Mouse (Mus musculus) liver, embryonic 13.5 days (tissue): ENCODE data around the gene Apln. TPM values are rescaled to one million over a fixed set of nuclear protein-coding genes. Genes with fewer than 3 reads are reported as not detected.

Experiments used
- ATAC-seq: fragments of 200-750 bp; cut with Nextera tagmentation; 2 replicates; pipeline ENCODE4 v1.8.0; 2017; ENCODE audit warnings: low read depth, mild to moderate bottlenecking, moderate number of reproducible peaks, moderate library complexity
- DNase-seq: peaks from one replicate; pipeline ENCODE4 v3.0.0; 2022
- H3K27ac ChIP-seq: fragments of 300-500 bp; sonication (generic); 2 replicates; pipeline ENCODE4 v1.5.1; 2015; ENCODE audit warnings: moderate library complexity, mild to moderate bottlenecking, inconsistent platforms
- H3K27me3 ChIP-seq: fragments of 300-500 bp; sonication (generic); 2 replicates; pipeline ENCODE4 v1.6.1; 2015; ENCODE audit warnings: mild to moderate bottlenecking, inconsistent platforms
- H3K36me3 ChIP-seq: fragments of 300-500 bp; sonication (generic); 2 replicates; pipeline ENCODE4 v1.6.1; 2015; ENCODE audit warnings: mild to moderate bottlenecking, inconsistent platforms
- H3K4me1 ChIP-seq: fragments of 300-500 bp; sonication (generic); replicated peaks from 2 replicates; pipeline ENCODE4 v1.6.1; 2015; ENCODE audit warnings: inconsistent platforms
- H3K4me2 ChIP-seq: fragments of 300-500 bp; sonication (generic); 2 replicates; pipeline ENCODE4 v1.6.1; 2015; ENCODE audit warnings: inconsistent platforms, mild to moderate bottlenecking, moderate library complexity
- H3K4me3 ChIP-seq: fragments of 300-500 bp; sonication (generic); replicated peaks from 2 replicates; pipeline ENCODE4 v1.5.1; 2015; ENCODE audit warnings: mild to moderate bottlenecking, inconsistent platforms
- H3K9ac ChIP-seq: fragments of 300-500 bp; sonication (generic); 2 replicates; pipeline ENCODE4 v1.6.1; 2015; ENCODE audit warnings: mild to moderate bottlenecking, inconsistent platforms
- H3K9me3 ChIP-seq: fragments of 300-500 bp; sonication (generic); replicated peaks from 2 replicates; pipeline ENCODE4 v1.6.1; 2016; ENCODE audit warnings: inconsistent platforms
- WGBS: fragments of 180-500 bp; shearing (Covaris S2); methylation state at CpG from one replicate; pipeline ENCODE4 v1.1.7; 2015; ENCODE audit not compliant: insufficient replicate concordance; 5-methylcytosine and 5-hydroxymethylcytosine counted together
- polyA plus RNA-seq: library from polyadenylated mRNA; unstranded; fragments of >200 nt; fragmentation: Nextera tagmentation; extraction: Ambion mirVana; gene quantifications from 2 replicates; pipeline ENCODE4 v1.2.1, GENCODE M21; 2015

Apln gene
- polyA plus RNA-seq: 0.10 and 0.13 TPM in 2 replicates

GRCm38 (mm10) chrX:48034144-48035113 lies at the start of gene Apln:
Gene Apln, minus strand, starts transcription at chrX:48034853.
- ATAC-seq (no peak), DNase-seq (no peak)
- Histone ChIP-seq H3K4me1 (no peaks in the 10 kb centered on the region), H3K27ac (no peak within 1 kb of the TSS), H3K9me3 (no peaks in the 10 kb centered on the region), H3K4me2 (peak within 1 kb of the TSS; percentile 55), H3K4me3 (peak within 1 kb of the TSS; percentile 42), H3K27me3 (peaks cover 61% of the 10 kb centered on the region), H3K9ac (no peak within 1 kb of the TSS), H3K36me3 (no peaks in the 10 kb centered on the region)
- 10% methylated on average over 68 of the region's 73 CpGs for whole genome bisulfite sequencing

DNA sequence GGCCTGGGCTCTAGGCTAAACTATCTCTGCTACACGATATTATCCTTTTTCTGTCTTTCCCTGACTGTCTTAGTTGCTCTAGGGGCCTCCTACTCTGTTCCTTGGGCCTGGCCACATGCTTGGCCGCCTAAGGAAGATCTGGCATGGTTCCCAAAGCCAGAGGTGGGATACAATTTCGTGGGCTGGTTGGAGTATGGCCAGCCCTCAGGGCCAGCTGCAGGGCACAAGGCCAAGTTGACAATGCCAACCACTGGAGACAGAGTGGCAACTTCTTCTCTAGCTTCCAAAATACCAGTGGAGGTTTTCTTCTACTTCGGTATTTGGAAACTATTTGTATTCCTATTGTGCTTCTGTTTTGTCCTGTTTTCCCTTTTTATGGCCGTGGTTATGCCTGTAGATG lies 47.7 kb upstream of the Apln start:
- Histone ChIP-seq H3K4me1 (no peaks in the 10 kb centered on the region), H3K4me3 (no peak overlapping the region), H3K4me2 (no peak overlapping the region), H3K27ac (no peak overlapping the region), H3K9me3 (no peaks in the 10 kb centered on the region), H3K9ac (no peak overlapping the region), H3K27me3 (no peaks in the 10 kb centered on the region), H3K36me3 (no peaks in the 10 kb centered on the region)
- ATAC-seq: no peak
- DNase-seq: no peak
- WGBS: 46% methylated on average over 5 of the region's 5 CpGs

GRCm38 (mm10) chrX:48076806-48077425 lies 42.3 kb upstream of the Apln start:
- ATAC-seq (no peak), DNase-seq (no peak)
- Histone ChIP-seq H3K4me3 (no peak overlapping the region), H3K27ac (no peak overlapping the region), H3K4me1 (no peaks in the 10 kb centered on the region), H3K9ac (no peak overlapping the region), H3K27me3 (0 out of 2 replicates have a peak, but pooled peaks cover 5% of the 10 kb centered on the region), H3K9me3 (no peaks in the 10 kb centered on the region), H3K36me3 (no peaks in the 10 kb centered on the region), H3K4me2 (no peak overlapping the region)
- 63% methylated on average over 4 of the region's 4 CpGs for WGBS

DNA sequence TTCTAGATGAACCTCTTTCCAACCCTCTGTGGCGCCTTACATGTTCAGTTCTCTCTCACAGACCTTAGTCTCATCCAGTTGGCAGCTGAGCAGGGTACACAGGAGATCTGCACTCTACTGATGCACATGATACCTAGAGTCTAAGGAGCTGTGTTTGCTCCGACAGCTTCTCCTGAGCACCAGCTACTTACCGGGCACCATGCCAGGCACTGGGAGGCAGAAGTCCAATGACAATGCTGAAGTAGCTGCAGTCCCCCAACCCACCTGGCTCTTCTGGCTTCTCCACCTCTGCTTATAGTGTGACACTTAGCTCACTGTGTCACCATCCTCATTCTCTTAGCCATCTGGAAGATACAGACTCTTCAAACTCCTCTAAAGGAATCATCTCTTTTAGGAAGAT lies 40.0 kb upstream of the Apln start:
- Histone ChIP-seq H3K4me3 (no peak overlapping the region), H3K9ac (no peak overlapping the region), H3K4me2 (no peak overlapping the region), H3K4me1 (no peaks in the 10 kb centered on the region), H3K36me3 (no peaks in the 10 kb centered on the region), H3K9me3 (no peaks in the 10 kb centered on the region), H3K27me3 (peaks cover 10% of the 10 kb centered on the region; the same call in 1 of the 2 replicates), H3K27ac (no peak overlapping the region)
- no peak for ATAC-seq
- no peak for DNase-seq
- 78% methylated on average over 3 of the region's 3 CpGs for WGBS

DNA sequence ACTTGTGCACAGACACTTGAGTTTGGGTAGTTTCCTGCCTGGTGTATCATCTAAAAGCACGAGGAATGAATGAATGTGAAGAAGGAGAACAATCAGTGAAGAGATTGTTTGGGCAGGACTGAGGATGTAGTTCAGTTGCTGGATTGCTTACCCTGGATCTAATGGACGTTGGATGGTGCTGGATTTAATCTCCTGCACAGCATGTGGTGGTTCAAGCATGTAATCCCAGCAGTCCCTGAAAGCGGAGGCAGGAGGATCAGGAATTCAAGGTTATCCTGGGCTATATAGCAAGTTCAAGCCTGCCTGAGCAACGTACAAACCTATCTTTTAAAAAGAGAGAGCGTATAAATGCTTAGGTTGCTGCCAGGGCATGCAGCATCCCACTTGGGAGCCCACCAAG lies 37.7 kb upstream of the Apln start:
- no peaks in the 10 kb centered on the region for H3K9me3 ChIP-seq
- H3K4me2 ChIP-seq: no peak overlapping the region
- no peak for DNase-seq
- H3K27ac ChIP-seq: no peak overlapping the region
- no peak overlapping the region for H3K9ac ChIP-seq
- ATAC-seq: no peak
- no peak overlapping the region for H3K4me3 ChIP-seq
- H3K27me3 ChIP-seq: peaks cover 10% of the 10 kb centered on the region; the same call in 1 of the 2 replicates
- WGBS: 23% methylated on average over 5 of the region's 5 CpGs
- no peaks in the 10 kb centered on the region for H3K36me3 ChIP-seq
- no peaks in the 10 kb centered on the region for H3K4me1 ChIP-seq

DNA sequence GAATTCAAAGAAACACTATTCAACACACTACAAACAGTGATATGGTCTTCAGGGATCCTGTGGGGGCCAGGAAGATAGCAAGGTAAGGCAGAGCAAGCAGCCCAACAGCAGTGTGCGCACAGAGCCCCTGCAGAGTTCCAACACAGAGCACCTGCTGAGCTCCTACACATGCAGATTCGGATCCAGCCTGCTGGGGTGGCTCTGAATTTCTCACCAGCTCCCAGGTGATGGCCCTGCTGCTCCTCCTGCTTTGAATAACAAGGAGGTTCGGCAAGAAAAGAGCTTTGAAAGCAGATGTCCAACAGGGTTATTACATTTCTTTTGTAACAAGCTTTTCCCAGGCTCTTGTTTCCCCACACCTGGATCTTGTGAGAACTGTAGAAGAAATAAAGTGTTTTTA lies 37.3 kb upstream of the Apln start:
- 21% methylated on average over 3 of the region's 3 CpGs for WGBS
- H3K9me3 ChIP-seq: no peaks in the 10 kb centered on the region
- no peak overlapping the region for H3K27ac ChIP-seq
- H3K27me3 ChIP-seq: peaks cover 10% of the 10 kb centered on the region; the same call in 1 of the 2 replicates
- no peak overlapping the region for H3K9ac ChIP-seq
- no peak overlapping the region for H3K4me3 ChIP-seq
- no peaks in the 10 kb centered on the region for H3K4me1 ChIP-seq
- H3K4me2 ChIP-seq: no peak overlapping the region
- ATAC-seq (no peak), DNase-seq (no peak)
- H3K36me3 ChIP-seq: no peaks in the 10 kb centered on the region

DNA sequence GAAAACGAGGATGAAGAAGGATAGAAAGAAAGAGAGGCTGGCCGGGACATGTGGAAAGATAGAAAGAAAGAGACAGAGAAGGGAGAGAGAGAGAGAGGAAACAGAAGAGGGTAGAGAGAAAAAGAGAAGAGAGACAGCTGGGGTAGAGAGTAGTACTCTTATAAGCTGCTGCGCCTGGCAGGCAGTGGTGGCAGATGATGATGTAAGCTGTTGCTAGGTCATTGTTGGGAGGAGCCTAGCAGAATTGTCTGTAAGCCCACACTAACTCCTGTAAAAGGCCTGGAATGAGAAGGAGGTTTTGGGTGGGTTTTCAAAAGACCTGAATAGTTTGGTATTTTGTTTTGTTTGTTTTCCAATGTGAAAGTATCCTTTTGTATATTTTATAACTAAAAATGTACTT lies 32.2 kb upstream of the Apln start:
- no peaks in the 10 kb centered on the region for H3K36me3 ChIP-seq
- H3K27me3 ChIP-seq: peaks cover 4% of the 10 kb centered on the region; the same call in 1 of the 2 replicates
- no peak for ATAC-seq
- WGBS: 53% methylated on average over 3 of the region's 3 CpGs
- no peak overlapping the region for H3K9ac ChIP-seq
- DNase-seq: no peak
- no peaks in the 10 kb centered on the region for H3K9me3 ChIP-seq
- no peak overlapping the region for H3K4me2 ChIP-seq
- H3K4me3 ChIP-seq: no peak overlapping the region
- no peak overlapping the region for H3K27ac ChIP-seq
- H3K4me1 ChIP-seq: no peaks in the 10 kb centered on the region

DNA sequence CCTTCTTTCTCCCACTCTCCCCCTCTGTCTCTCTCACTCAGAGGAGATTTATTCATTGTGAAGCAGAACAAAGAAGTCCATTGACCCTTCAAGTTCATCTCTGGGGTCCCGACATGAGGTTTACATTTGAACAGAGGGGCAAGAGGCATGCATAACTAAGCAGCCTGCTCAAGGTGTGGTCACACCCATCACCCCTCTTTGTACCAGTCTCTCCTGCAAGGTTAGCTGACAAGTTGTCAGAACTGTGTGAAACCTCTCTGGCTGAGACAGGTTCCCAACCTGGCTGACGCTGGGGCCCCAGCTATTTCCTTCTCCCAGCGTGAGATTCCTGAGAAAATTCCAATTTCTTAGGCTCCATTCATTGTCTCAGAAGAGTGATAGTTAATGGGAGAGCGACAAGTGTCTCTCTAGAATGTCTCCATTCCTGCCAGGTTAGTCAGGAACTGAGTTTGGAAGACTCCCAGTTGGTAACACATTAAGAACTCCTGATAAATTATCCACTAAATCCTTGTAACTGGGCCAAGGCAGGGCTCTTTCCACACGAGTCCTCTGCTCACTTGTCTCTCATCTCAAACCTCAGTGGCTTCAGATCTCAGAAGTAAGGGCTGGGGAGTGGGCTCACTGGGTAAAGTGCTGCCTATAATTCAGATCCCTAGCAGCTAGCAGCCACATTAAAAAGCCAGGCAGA lies 29.7 kb upstream of the Apln start:
- Histone ChIP-seq H3K27ac (no peak overlapping the region), H3K4me3 (no peak overlapping the region), H3K4me1 (no peaks in the 10 kb centered on the region), H3K36me3 (no peaks in the 10 kb centered on the region), H3K9me3 (no peaks in the 10 kb centered on the region), H3K4me2 (no peak overlapping the region), H3K9ac (no peak overlapping the region), H3K27me3 (no peaks in the 10 kb centered on the region)
- WGBS: 47% methylated on average over 5 of the region's 5 CpGs
- DNase-seq (no peak), ATAC-seq (no peak)

GRCm38 (mm10) chrX:48062481-48062880 lies 27.8 kb upstream of the Apln start:
- ATAC-seq: no peak
- Histone ChIP-seq H3K36me3 (no peaks in the 10 kb centered on the region), H3K4me3 (no peak overlapping the region), H3K9ac (no peak overlapping the region), H3K4me2 (no peak overlapping the region), H3K9me3 (no peaks in the 10 kb centered on the region), H3K4me1 (no peaks in the 10 kb centered on the region), H3K27me3 (no peaks in the 10 kb centered on the region), H3K27ac (no peak overlapping the region)
- no peak for DNase-seq
- 67% methylated on average over 4 of the region's 4 CpGs for WGBS

DNA sequence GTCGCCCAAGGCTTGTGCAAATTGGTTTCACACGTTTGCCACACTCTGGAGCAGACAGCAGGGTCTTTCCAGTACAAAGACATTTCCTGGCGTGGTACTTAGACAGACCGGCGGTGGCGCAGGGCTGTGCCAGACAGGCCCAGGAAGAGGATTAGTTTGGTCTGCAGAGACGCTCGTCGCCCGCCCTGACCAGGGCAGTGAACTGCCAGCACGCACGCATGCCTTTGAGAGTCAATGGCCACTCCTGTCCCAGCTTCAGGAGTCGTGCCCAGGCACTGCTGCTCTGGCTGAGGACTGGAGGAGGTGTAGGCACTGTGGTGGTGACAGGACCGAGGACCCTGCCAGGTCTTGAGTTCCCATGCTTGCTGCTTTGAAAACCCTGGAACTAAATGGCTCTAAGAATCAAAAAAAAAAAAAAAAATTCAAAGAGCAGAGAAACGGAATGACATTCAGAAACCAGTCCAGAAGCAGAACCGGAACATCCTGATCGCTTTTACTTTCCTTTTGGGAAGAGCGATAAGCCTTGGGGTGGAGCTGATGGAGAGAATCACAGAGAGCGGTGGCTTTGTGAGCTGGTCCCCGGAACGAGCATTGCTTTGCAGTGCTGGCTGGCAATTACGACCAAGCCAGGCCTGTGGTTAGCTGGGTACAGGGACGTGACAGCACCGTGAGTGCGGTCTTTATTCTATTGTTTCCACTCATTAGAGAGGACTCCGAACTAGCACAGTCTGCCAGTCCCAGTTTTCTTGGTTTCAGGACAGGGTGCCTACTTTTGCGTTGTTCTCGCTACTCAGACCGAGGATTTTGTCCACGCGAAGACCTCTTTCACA lies 19.7 kb upstream of the Apln start:
- ATAC-seq: no peak
- Histone ChIP-seq H3K27me3 (0 out of 2 replicates have a peak, but pooled peaks cover 8% of the 10 kb centered on the region), H3K4me3 (peak overlapping the region; percentile 31), H3K27ac (no peak overlapping the region), H3K9ac (no peak overlapping the region), H3K36me3 (no peaks in the 10 kb centered on the region), H3K4me2 (peak overlapping the region; percentile 49), H3K9me3 (no peaks in the 10 kb centered on the region), H3K4me1 (no peaks in the 10 kb centered on the region)
- no peak for DNase-seq
- WGBS: 28% methylated on average over 31 of the region's 31 CpGs
